Mouse (Mus musculus) WW6 (cell line): Measurements from ENCODE around the gene Oas1f.
"Not testable (repeated sequence)": the region's sequence is repeated elsewhere in the genome, so short reads cannot be mapped to it uniquely, and the experiment has no call there.

Experiments used
- DNase-seq: peaks from one replicate; pipeline ENCODE4 v3.0.0-alpha.2; 2013; ENCODE audit warnings: low read depth, low spot score

Oas1f gene

DNA sequence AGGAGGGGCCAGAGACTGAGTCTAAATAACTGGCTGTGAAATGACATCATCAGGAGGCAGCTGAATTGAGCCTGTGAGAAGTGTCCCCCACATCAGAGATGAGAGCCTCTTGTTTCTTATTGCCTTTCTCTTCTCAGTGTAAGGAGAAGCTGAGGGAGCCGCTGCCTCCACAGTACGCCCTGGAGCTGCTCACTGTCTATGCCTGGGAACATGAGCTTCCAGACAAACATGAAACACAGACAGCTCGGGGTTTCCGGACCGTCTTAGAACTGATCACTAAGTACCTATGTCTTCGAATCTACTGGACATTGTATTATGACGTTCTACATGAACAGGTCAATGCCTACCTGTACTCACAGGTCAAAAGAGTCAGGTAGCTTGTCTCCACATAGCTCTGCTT, 23.6 kb downstream of the Oas1f start:
- DNase-seq = no peak

GRCm38 (mm10) chr5:120871469-120871868, 24.3 kb downstream of the Oas1f start:
- no peak for DNase-seq

DNA sequence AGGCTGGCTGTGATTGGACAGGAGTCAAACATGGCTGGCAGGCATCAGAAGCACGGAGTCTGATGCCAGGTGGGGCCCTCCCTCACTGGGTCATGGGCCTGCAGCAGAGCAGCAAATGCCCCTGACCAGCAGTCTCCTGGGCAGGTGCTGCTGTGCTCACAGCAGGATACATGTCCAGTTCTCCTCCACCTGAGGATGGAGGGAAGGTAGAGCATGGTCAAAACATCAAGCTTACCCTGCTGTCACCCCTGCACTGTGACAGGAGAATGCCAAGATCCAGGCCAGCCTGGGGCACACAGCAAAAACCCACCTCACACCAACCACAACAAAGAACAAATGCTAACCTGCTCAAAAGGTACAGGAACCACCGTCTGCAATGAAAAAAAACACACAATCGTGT, 29.7 kb downstream of the Oas1f start:
- DNase-seq = not testable (repeated sequence)

DNA sequence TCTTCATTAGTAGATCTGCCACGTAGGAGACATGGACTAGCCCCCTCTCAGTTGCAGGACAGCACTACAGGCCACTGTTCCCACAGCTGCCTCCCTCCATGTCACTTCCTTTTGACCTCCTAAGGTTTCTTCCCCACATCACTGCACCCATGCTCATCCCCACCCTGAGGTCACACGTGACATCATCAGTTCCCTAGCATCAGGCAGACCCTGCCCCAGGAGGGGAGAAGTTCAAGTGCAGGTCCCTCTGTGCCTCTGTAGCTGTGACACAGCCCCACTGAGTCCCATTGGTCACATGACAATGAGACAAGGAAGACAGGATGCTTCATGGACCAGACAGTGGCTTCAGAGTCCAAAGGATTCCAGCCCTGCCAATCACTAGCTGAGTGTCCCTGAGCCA, 30.2 kb downstream of the Oas1f start:
- not testable (repeated sequence) for DNase-seq

DNA sequence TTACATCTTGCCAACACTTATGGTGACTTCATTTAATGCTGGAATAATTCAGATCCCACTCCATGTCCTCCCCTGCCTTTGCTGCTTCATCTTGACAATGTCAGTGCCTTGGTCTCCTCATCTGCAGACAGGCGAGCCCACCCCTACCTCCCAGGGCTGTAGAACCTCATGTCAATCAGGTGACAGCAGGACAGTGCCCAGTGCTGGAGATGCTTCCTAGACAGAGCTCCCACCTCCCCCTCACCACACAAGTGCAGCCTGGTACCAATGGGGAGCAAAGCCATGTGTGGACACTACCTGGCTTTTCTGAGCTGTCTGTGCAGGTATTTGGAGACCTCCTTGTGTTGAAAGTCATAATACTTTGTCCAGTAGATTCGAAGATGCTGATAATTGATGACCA, 31.6 kb downstream of the Oas1f start:
- DNase-seq = not testable (repeated sequence)

GRCm38 (mm10) chr5:120881681-120882080, 34.5 kb downstream of the Oas1f start:
- DNase-seq = not testable (repeated sequence)

- DNase-seq = not testable (repeated sequence)
Measured at GRCm38 (mm10) chr5:120887413-120887812, 40.2 kb downstream of the Oas1f start, which contains the start of gene Oas1g. Gene Oas1g (minus strand): TSS chr5:120887613.

DNA sequence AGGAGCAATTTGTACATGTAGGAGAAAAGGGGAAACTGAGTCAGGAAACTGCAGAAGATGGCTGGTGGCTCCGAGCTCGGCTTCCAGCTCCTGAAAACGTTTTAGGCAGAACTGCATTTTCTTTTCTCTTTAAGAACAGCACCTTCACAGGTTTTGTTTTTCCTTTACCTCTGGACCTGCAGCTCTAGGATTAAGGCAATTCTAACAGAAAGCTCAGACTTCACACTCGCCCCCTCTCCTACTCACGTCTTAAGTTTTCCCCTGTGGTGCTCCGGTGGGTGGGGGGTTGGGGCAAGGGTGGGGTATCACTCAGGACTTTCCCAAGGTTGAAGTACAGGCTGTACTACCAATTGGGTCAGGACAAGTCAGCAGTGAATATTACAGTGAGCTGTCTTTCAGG, 40.7 kb downstream of the Oas1f start:
- DNase-seq = no peak

DNA sequence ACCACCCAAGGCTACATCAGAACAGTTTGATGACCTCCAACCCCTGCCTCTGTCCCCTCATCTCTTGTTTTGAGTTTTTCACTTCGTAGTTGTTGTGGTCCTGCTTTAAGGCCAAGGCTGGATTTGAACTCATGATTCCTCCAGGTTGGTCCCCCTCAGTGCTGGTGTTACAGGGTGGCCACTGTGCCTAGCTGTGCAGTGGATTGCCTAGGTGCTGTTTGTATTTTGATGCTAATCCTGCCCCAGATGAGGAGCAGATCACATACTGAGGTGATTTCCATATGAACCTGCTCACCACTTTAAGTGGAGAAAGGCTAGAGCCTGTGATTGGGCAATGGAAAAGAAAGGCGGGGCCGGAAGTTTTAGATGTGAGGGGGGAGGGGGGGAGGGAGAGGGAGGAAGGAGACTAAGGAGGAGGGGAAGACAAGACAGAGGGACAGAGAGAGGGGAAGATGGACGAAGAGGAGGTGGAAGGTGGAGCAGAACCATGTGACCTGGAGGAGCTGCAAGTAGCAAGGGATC, 41.2 kb downstream of the Oas1f start:
- peak; percentile 59 for DNase-seq

GRCm38 (mm10) chr5:120890026-120890425, 42.9 kb downstream of the Oas1f start:
- DNase-seq = no peak

DNA sequence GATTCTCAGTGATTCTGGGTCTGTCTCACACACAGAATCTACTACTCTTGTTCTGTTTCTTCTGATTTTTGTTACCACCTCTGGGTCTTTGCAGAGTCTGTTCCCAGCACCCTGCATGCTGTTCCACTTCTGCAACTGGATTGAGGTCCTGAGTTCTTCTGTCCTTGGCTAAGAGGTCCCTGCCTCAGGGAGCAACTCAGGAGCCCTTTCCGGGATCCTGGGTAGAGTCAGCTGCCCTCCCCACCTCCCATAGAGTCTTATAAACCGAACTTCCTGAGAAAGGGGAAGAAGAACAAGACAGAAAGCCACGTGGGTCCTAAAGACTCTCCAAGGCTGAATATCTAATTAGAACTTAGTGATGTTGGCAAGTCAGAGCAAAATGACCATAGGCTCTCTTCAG, 43.8 kb downstream of the Oas1f start:
- DNase-seq = no peak

DNA sequence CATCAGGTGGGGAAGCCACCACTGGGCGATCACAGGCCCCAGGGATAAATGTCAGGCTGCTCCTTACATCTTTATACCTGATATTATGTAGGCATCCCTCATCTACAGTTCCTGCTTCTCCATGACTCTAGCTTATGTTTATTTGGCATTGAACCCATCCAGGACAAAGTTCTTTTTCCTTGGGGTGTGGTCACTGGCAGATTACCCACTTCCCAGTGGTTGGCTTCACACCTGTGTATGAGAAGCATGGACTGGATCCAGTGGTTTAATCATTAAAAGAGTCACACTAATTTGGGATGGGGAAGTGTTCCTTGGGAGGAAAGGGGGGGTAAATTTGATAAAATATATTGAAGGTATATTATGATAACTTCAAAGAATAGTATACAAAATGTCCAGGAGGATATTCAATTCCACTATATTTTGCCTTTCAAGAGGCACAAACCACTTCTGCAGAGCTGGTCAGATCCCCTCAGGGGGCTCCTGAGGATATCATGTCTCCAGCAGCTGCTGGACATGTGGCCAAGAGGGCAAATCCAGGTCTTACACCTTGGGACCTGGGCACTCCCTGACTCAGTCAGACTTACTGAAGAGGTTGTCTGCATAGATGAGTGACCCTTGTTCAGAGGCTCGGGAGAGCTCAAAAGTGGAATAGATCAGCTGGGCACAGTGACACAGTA, 44.5 kb downstream of the Oas1f start:
- DNase-seq = not testable (repeated sequence)

DNA sequence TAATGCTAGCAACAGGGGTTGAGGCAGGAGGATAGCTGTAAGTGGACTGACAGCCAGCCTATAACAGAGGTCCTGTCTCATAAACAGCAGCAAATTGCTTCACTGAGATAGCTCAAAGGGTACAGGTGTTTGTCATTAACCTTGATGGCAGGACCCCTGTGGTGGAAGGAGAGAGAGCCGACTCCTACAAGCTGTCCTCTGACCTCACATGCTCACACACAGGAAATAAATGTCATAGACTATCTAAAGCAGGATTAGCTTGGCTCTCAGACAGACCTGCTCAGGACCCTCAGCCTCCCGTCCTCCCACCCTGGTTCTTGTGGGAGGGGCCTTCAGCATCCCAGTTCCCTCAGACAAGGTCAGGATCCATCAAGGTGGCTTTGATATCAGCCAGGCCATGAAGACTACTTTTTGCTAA, 45.1 kb downstream of the Oas1f start:
- DNase-seq = no peak

- not testable (repeated sequence) for DNase-seq
Measured at GRCm38 (mm10) chr5:120893866-120894265, 46.7 kb downstream of the Oas1f start.

DNA sequence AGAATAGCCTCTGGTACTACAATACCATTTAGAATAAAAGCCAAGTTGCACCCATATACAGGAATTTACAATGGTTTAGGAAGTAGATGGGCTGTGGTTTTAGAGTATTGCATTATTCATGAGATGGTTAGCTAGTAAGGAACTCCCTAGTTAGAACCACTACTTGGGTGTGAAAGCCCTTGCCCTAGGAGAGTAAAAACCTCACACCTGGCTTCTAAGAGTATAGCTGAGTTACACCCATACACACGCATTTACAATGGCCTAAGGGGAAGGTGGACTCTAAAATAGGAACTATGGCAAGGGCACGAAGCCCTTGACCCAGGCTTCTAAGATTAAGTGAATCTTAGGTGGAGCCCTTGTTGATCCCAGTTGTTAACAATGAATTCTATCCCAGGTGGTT, 47.5 kb downstream of the Oas1f start:
- not testable (repeated sequence) for DNase-seq

GRCm38 (mm10) chr5:120895231-120895900, 48.2 kb downstream of the Oas1f start:
- DNase-seq = no peak

DNA sequence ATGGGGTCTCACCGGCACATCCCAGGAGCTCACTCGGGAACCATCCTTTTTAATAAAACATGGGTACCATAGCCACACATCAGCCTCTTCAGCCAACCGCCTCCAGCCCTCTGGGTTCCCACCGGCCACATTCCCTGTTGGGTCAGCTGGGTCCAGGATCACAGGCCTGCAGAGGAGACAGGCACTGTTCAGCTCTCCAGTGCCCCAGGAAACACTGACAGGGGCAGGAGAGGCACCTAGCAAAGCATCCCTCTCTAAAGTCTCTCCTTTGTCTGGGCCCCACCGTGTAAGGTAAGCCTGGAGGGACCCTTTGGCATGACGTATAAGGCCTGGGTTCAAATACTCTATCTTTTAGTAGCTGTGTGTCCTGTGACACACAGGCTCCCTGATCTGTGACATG, 51.1 kb downstream of the Oas1f start:
- DNase-seq = no peak

- no peak for DNase-seq
Measured at GRCm38 (mm10) chr5:120898726-120899125, 51.6 kb downstream of the Oas1f start.

DNA sequence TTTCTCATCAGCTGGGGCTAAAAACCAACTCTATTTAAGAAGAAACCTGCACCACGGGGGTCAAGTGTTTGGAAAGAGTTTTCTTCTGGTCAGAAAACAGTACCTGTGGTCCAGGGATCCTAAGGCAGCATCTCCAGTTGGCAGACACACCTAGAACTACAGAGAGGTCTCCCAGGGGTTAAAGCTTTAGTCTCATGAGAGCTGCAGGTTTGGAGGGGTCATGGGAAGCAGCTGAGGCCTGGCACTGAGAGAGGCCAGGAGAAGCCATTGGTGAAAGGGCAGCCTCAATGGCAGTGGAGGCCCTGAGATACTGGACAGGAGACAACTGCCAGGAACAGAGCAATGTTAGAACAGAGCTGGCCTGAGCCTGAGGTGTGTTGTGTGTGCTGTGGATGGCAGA, 53.5 kb downstream of the Oas1f start:
- no peak for DNase-seq

DNA sequence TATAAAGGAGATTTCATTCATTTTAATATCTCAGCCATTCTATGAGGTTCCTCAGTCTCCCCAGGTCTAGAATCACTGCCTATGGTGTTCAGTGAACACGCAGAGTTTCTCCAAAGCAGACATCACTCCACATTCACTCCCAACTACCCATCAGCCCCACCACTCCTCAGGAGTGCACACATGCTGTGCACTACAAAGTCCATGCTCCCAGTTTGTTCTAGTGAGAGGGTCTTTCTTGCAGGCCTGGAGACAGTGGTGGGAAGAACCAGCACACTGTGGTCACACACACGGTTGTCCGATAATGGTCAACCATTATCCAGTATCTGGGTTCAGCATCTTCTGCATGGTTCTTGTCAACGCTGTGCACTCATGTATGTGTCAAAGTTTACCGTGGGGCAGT, 54.9 kb downstream of the Oas1f start:
- no peak for DNase-seq

DNA sequence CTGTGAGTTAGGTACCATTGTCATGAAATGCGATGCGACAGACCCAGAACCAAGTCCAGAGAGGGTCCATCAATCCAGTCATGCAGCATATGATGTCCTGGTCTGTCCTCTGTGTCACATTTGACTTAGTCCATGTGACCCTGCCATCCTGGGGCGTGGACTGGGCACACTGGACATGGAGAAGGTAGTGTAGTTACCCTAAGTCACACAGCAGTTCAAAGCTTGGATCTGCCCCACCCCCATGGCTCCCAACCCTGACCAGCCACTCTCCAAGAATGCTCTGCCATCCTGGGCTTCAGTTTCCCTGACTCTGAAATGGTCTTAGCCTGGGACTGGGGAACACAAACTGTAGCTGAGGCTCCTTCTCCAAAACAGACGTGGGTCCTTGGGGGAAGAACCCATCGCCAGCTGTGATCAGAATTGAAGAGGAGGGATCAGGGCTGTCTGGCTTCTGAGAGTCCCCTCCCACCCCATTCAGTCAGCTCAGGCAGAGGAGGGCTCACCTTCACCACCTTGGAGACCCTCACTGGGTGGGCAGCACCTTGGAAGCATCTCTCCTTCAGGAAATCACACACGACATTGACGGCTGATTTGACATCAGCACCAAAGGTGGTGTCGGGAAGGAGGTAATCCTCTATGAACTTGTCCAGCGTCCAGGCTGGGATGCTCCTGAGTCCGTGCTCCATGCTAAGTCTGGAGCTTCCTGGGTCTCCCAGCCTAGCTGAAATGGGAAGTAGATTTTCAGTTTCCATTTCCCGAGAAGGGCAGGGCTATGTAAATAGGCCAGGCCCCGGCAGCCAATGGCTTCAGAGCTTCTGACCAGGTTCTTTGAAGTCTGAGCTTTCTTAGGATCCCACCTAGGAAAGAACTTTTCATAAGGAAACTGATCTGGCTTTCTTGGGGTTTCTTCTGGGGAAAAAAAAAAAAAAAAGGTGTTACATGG, 59.9 kb downstream of the Oas1f start, which contains the start of gene Oas1a:
Gene Oas1a, minus strand, starts transcription at position 731 of the 943 bp plus-strand sequence.
- not testable (repeated sequence) for DNase-seq
